ENCODE assay signal across 24 mouse cellular contexts in genomic region chr7:84131736-84132135, GRCm38 (mm10). TPM values are rescaled to one million over a fixed set of nuclear protein-coding genes. Genes with fewer than 3 reads are reported as not detected.
A peak's percentile ranks its signal among the peaks of the same experiment; 100 is the strongest.
DNase-seq lines count a peak whose midpoint lies in the region; ATAC-seq lines count a peak whose summit lies in the region.
"Had no signal": no experiment of that assay in that cellular context is flagged by ENCODE, and none has a peak within 500 bp of the region (broad histone marks: within the 10 kb centered on the region; RNA-seq: fewer than 3 reads in every experiment).

No protein-coding gene starts in this region.

- no peaks in the 10 kb centered on the region for H3K9me3 ChIP-seq in lung, embryonic 16.5 days (ENCODE audit: control insufficient read depth, low read length)
- H3K9me3 ChIP-seq: forebrain, embryonic 10.5 days; midbrain, embryonic 13.5 days; neural tube, embryonic 12.5 days had no signal

- peak overlapping the region; percentile 28 for H3K27ac ChIP-seq in lung, embryonic 16.5 days (ENCODE audit: low read length)
- H3K27ac ChIP-seq: forebrain, embryonic 10.5 days; hindbrain, embryonic 14.5 days; midbrain, embryonic 13.5 days; neural tube, embryonic 12.5 days; stomach, postnatal 0 days had no signal

- peaks cover 61% of the 10 kb centered on the region for H3K4me1 ChIP-seq in lung, embryonic 16.5 days (replicated peaks; ENCODE audit: control insufficient read depth, insufficient read depth, low read length)

- no peak overlapping the region for H3K4me2 ChIP-seq in lung, embryonic 16.5 days (ENCODE audit: low read depth, low read length)
- H3K4me2 ChIP-seq: hindbrain, embryonic 14.5 days; midbrain, embryonic 13.5 days; neural tube, embryonic 12.5 days had no signal

- peak; percentile 53 for DNase-seq in kidney, adult 11 months
- DNase-seq in kidney, adult 18-20 months, result no peak
- no peak for DNase-seq in lung, postnatal 25 days (ENCODE audit: low spot score)
- peak; percentile 44 to 53 for DNase-seq in kidney, postnatal 25 days
- DNase-seq in yolk sac, embryonic 10.5 days (ENCODE audit: low spot score), result peak; percentile 48
- DNase-seq in gastrocnemius, postnatal 10 days, result no peak
- DNase-seq: adrenal gland, adult 2 months; cerebellum, adult 11 months; cerebellum, postnatal 14 days; gastrocnemius, postnatal 25 days; heart, postnatal 36 days; lung, postnatal 10 days; right cerebral cortex, postnatal 14 days; thymus, adult 2 months; thymus, postnatal 4 days had no signal

- H3K27me3 ChIP-seq in lung, embryonic 16.5 days (ENCODE audit: control insufficient read depth, insufficient read depth, low read depth, low read length), result no peaks in the 10 kb centered on the region
- H3K27me3 ChIP-seq: midbrain, embryonic 13.5 days; neural tube, embryonic 12.5 days had no signal

- no peak overlapping the region for H3K4me3 ChIP-seq in lung, embryonic 16.5 days (ENCODE audit: low read length)
- H3K4me3 ChIP-seq: forebrain, embryonic 10.5 days; midbrain, embryonic 13.5 days; neural tube, embryonic 12.5 days had no signal

- H3K36me3 ChIP-seq in lung, embryonic 16.5 days (ENCODE audit: control insufficient read depth, insufficient read depth, low read length), result no peaks in the 10 kb centered on the region
- H3K36me3 ChIP-seq: midbrain, embryonic 13.5 days; neural tube, embryonic 12.5 days had no signal

- no peak overlapping the region for H3K9ac ChIP-seq in lung, embryonic 16.5 days (ENCODE audit: low read length)
- H3K9ac ChIP-seq: hindbrain, embryonic 14.5 days; midbrain, embryonic 13.5 days; neural tube, embryonic 12.5 days had no signal

- WGBS in lung, embryonic 16.5 days, result 62% methylated on average over 4 of the region's 4 CpGs

- ATAC-seq in lung, embryonic 16.5 days (ENCODE audit: low read depth), result no peak
- ATAC-seq: forebrain, embryonic 16.5 days; inflammation-experienced regulatory T-cells, adult 6 months; midbrain, embryonic 13.5 days had no signal

RNA-seq across cellular contexts. Expression of gene Abhd17c, which starts 20.0 kb away (rescaled TPM):
- polyA plus RNA-seq in lung, embryonic 16.5 days (2015; fragmentation: Nextera tagmentation; extraction: Ambion mirVana), result 9.4 and 9.8 TPM in 2 replicates
- 10 to 100 TPM in 1 of 2 experiments, 1 to 10 TPM in 1; 7.5 to 10.5 TPM for total RNA-seq in gastrocnemius, postnatal 10 days (2021)

RNA-seq across cellular contexts. Expression of gene Cemip, which starts 45.4 kb away (rescaled TPM):
- 1.4 and 1.5 TPM in 2 replicates for polyA plus RNA-seq in lung, embryonic 16.5 days (2015; fragmentation: Nextera tagmentation; extraction: Ambion mirVana)
- 1 to 10 TPM in 1 of 2 experiments, under 1 TPM in 1; 0.31 to 2.6 TPM for total RNA-seq in gastrocnemius, postnatal 10 days (2021)
- total RNA-seq: gastrocnemius, postnatal 25 days; MEL had no signal

Comparison
In these comparisons a context has a peak if more than half of its experiments do, and no peak if none do; other contexts are left out.
1. DNase-seq: peak in kidney, adult 11 months (single experiment), kidney, postnatal 25 days (2 of 2) and yolk sac, embryonic 10.5 days (single experiment); none in kidney, adult 18-20 months (single experiment), lung, postnatal 25 days (single experiment) and gastrocnemius, postnatal 10 days (single experiment).